Mouse (Mus musculus) erythroblast, embryonic 14.5 days (primary cell): ENCODE measurements around the gene Slx4ip.

Source experiments
- GATA1 ChIP-seq: IDR thresholded peaks from 2 replicates; pipeline ENCODE4 v1.6.1; 2012; ENCODE audit warnings: low read length, inconsistent platforms, mixed read lengths
- TAL1 ChIP-seq: IDR thresholded peaks from 3 replicates; pipeline ENCODE4 v1.6.1; 2012; ENCODE audit warnings: low read length, inconsistent platforms, mixed read lengths

DNA sequence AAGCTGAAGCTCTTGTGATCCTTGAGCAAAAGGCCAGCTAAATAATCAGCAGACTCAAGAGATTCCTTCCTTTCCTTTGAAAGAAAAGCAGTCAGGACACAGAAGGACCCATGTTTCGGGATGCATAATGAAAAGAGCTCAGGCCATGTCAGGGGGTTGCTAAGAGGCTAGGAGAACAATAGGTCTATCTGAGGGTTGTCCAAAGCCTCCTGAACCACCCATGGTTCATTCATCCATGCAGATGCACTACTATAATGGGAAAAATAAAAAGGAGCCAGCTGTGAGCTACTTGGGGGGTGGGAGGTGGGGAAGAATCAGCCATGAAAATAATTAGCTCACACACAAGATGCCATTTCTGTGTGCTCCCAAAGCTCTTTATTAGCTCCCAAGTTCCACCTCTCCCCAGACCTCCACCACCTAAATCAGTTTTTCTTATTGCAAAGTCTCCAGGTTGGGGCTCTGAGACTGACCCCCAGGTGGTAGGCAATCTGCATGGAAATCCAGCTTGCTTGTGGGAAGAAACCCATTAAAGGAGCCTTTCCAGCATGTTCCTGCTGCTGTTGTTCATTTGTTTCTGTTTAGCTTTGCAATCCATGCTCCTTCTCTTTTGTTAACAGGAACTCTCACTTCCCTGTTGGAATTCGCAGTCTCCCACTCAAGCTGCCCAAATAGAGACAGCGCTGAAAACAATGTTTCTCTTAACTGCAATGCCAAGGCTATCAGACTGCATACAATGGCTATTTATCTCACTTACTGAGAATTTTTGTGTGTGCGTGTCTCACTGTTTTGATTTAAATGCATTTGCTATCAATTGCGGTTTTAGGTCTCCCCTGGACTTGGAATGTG, 36.3 kb upstream of the Slx4ip start:
- TF ChIP-seq GATA1 (no peak), TAL1 (no peak)
